Mouse (Mus musculus) G1E (cell line): ENCODE results near the gene Sh3pxd2a.

ENCODE experiments used
- CTCF ChIP-seq: IDR thresholded peaks from 2 replicates; pipeline ENCODE4 v1.5.1; 2012; ENCODE audit warnings: low read depth, low read length, inconsistent platforms, mixed read lengths
- GATA1 ChIP-seq: IDR thresholded peaks from 2 replicates; pipeline ENCODE4 v1.6.1; 2012; ENCODE audit warnings: borderline replicate concordance, low read length, inconsistent platforms, mixed read lengths
- POLR2AphosphoS5 ChIP-seq: IDR thresholded peaks from 2 replicates; pipeline ENCODE4 v1.6.1; 2012; ENCODE audit warnings: low read depth, low read length, inconsistent platforms; ENCODE audit not compliant: insufficient replicate concordance
- TAL1 ChIP-seq: conservative IDR thresholded peaks from 2 replicates; pipeline ENCODE4 v1.6.1; 2012; ENCODE audit warnings: low read depth, low read length, inconsistent platforms, mixed read lengths

GRCm38 (mm10) chr19:47449513-47450227 is 14.5 kb downstream of the Sh3pxd2a start:
- no peak for TF ChIP-seq CTCF
- TF ChIP-seq GATA1, result no peak
- TF ChIP-seq POLR2AphosphoS5, result no peak
- TF ChIP-seq TAL1, result no peak
